ENCODE assay signal across 10 mouse cellular contexts in the genomic region with DNA sequence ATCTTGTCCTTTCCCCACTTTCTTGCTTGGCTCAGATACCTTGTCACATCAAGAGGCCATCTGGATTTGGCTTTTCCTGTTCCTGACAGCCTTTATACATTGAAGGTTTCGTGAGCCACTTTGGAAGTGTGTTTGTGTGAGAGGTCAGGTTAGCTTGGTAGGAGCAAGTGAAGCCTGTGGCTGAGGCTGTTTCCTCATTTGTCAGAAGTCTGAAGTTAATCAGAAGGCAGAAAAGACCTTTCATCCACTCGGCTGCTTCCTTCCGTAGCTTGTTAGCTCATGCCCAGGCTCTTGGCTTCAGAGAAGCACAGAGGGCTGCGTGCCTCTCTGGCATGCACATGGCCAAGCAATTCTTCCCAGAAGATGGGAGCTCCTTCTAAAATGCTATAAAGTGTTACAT. TPM values are rescaled to one million over a fixed set of nuclear protein-coding genes. Genes with fewer than 3 reads are reported as not detected.
DNase-seq lines count a peak whose midpoint lies in the region; ATAC-seq lines count a peak whose summit lies in the region.
"Had no signal": no experiment of that assay in that cellular context is flagged by ENCODE, and none has a peak within 500 bp of the region (broad histone marks: within the 10 kb centered on the region; RNA-seq: fewer than 3 reads in every experiment).

No protein-coding gene starts in this region.

- H3K36me3 ChIP-seq in hindbrain, embryonic 16.5 days (ENCODE audit: control insufficient read depth, insufficient read depth, low read length), result peaks cover 7% of the 10 kb centered on the region
- H3K36me3 ChIP-seq in midbrain, embryonic 10.5 days, result peaks cover 14% of the 10 kb centered on the region; the same call in 1 of the 2 replicates

- 0 out of 2 replicates have a peak, but pooled peaks have one; percentile 8 for ATAC-seq in granulocyte monocyte progenitor cell, adult 5-6 weeks (replicated peaks; ENCODE audit: poor library complexity, severe bottlenecking)
- ATAC-seq in hindbrain, embryonic 16.5 days, result no peak
- ATAC-seq: activated CD4-positive, CD25-positive, alpha-beta regulatory T cell, adult 4 months; hindbrain, postnatal 0 days had no signal

- peak; percentile 37 for DNase-seq in kidney, postnatal 10 days
- DNase-seq in kidney, postnatal 4 days, result no peak
- DNase-seq in 3T3-L1 (ENCODE audit: low read depth, low spot score) (peak; percentile 45), NIH3T3 (ENCODE audit: low read depth) (peak; percentile 48)
- no peak for DNase-seq in gastrocnemius, adult 8-10 months (ENCODE audit: low spot score in 2 of 2)
- DNase-seq in midbrain, embryonic 10.5 days (ENCODE audit: low spot score), result no peak

- no peak overlapping the region for H3K4me3 ChIP-seq in hindbrain, embryonic 16.5 days (ENCODE audit: low read length)
- H3K4me3 ChIP-seq in midbrain, embryonic 10.5 days, result no peak overlapping the region

- no peak overlapping the region for H3K4me2 ChIP-seq in hindbrain, embryonic 16.5 days (ENCODE audit: low read length)

- H3K4me1 ChIP-seq in hindbrain, embryonic 16.5 days (ENCODE audit: control insufficient read depth, insufficient read depth, low read depth, low read length), result peaks cover 14% of the 10 kb centered on the region
- H3K4me1 ChIP-seq in midbrain, embryonic 10.5 days, result peaks cover 20% of the 10 kb centered on the region

- H3K9ac ChIP-seq in hindbrain, embryonic 16.5 days (ENCODE audit: low read depth, low read length), result no peak overlapping the region

- no peaks in the 10 kb centered on the region for H3K9me3 ChIP-seq in hindbrain, embryonic 16.5 days (ENCODE audit: control insufficient read depth, low read length)
- H3K9me3 ChIP-seq in midbrain, embryonic 10.5 days (replicated peaks), result no peaks in the 10 kb centered on the region

- H3K27ac ChIP-seq in hindbrain, embryonic 16.5 days (ENCODE audit: low read depth, low read length), result no peak overlapping the region
- H3K27ac ChIP-seq in midbrain, embryonic 10.5 days (replicated peaks), result no peak overlapping the region
- H3K27ac ChIP-seq: hindbrain, postnatal 0 days had no signal

- no peaks in the 10 kb centered on the region for H3K27me3 ChIP-seq in hindbrain, embryonic 16.5 days (replicated peaks; ENCODE audit: control insufficient read depth, insufficient read depth, low read length)
- H3K27me3 ChIP-seq in midbrain, embryonic 10.5 days (ENCODE audit: low read depth, poor library complexity, severe bottlenecking), result no peaks in the 10 kb centered on the region

- 87% methylated on average over 4 of the region's 4 CpGs for WGBS in hindbrain, embryonic 16.5 days
- WGBS in midbrain, embryonic 10.5 days, result 86% methylated on average over 4 of the region's 4 CpGs

RNA-seq across cellular contexts. Expression of a gene that starts 4.8 kb away (rescaled TPM):
- total RNA-seq in granulocyte monocyte progenitor cell, adult 5-6 weeks (2014; fragmentation: Nextera tagmentation), result 31.3 and 39.0 TPM in 2 replicates
- total RNA-seq in granulocyte monocyte progenitor cell, adult 5-6 weeks (2017), result 23.6 and 31.1 TPM in 2 replicates
- 32.7 and 33.7 TPM in 2 replicates for polyA plus RNA-seq in hindbrain, embryonic 16.5 days (2015; fragmentation: Nextera tagmentation; extraction: Ambion mirVana)
- 10 to 100 TPM; 25.9 to 32.4 (median 27.0) TPM for total RNA-seq in gastrocnemius, adult 8-10 months (2022)
- 14.3 and 16.3 TPM in 2 replicates for polyA plus RNA-seq in midbrain, embryonic 10.5 days (2016; fragmentation: Nextera tagmentation; extraction: Ambion mirVana)

RNA-seq across cellular contexts. Expression of a gene that starts 40.0 kb away (rescaled TPM):
- total RNA-seq in granulocyte monocyte progenitor cell, adult 5-6 weeks (2014; fragmentation: Nextera tagmentation), result 0.32 and 2.8 TPM in 2 replicates
- total RNA-seq in granulocyte monocyte progenitor cell, adult 5-6 weeks (2017), result 0.52 and 1.2 TPM in 2 replicates
- 0.79 and 1.2 TPM in 2 replicates for polyA plus RNA-seq in hindbrain, embryonic 16.5 days (2015; fragmentation: Nextera tagmentation; extraction: Ambion mirVana)
- total RNA-seq in gastrocnemius, adult 8-10 months (2022), result 1 to 10 TPM; 4.7 to 7.9 (median 6.4) TPM
- polyA plus RNA-seq in midbrain, embryonic 10.5 days (2016; fragmentation: Nextera tagmentation; extraction: Ambion mirVana), result 2.3 and 2.6 TPM in 2 replicates

Comparison
In these comparisons a context has a peak if more than half of its experiments do, and no peak if none do; other contexts are left out.
1. DNase-seq: peak in kidney, postnatal 10 days (single experiment), 3T3-L1 (single experiment) and NIH3T3 (single experiment); none in kidney, postnatal 4 days (0 of 2), gastrocnemius, adult 8-10 months (0 of 2) and midbrain, embryonic 10.5 days (single experiment).